Mouse (Mus musculus) ES-Bruce4 (cell line): ENCODE measurements around the gene Ampd3. TPM values are rescaled to one million over a fixed set of nuclear protein-coding genes. Genes with fewer than 3 reads are reported as not detected.

Experiments
- H3K27ac ChIP-seq: 2 replicates; pipeline ENCODE4 v1.5.1; 2012; ENCODE audit warnings: low read length, inconsistent platforms; ENCODE audit not compliant: insufficient read depth
- H3K27me3 ChIP-seq: 2 replicates; pipeline ENCODE4 v1.6.1; 2012; ENCODE audit warnings: mild to moderate bottlenecking, low read length, inconsistent platforms; ENCODE audit not compliant: control insufficient read depth, poor library complexity, insufficient read depth, severe bottlenecking
- H3K36me3 ChIP-seq: 2 replicates; pipeline ENCODE4 v1.6.1; 2012; ENCODE audit warnings: inconsistent platforms, mild to moderate bottlenecking, low read length, moderate library complexity; ENCODE audit not compliant: control insufficient read depth, poor library complexity, insufficient read depth, severe bottlenecking
- H3K4me1 ChIP-seq: one replicate; pipeline ENCODE4 v1.8.1; 2011; ENCODE audit warnings: low read length; ENCODE audit not compliant: control insufficient read depth, insufficient read depth
- H3K4me3 ChIP-seq: 2 replicates; pipeline ENCODE4 v1.5.1; 2011; ENCODE audit warnings: low read depth, mild to moderate bottlenecking, low read length
- H3K9ac ChIP-seq: 2 replicates; pipeline ENCODE4 v1.6.1; 2012; ENCODE audit warnings: low read depth, mild to moderate bottlenecking, inconsistent platforms; ENCODE audit not compliant: poor library complexity, severe bottlenecking
- H3K9me3 ChIP-seq: replicated peaks from 2 replicates; pipeline ENCODE4 v1.6.1; 2012; ENCODE audit warnings: mild to moderate bottlenecking, low read length, inconsistent platforms; ENCODE audit not compliant: control insufficient read depth, poor library complexity, insufficient read depth, severe bottlenecking
- CTCF ChIP-seq: IDR thresholded peaks from one replicate; pipeline ENCODE4 v1.8.1; 2011; ENCODE audit warnings: low read depth, low read length
- EP300 ChIP-seq: IDR thresholded peaks from 2 replicates; pipeline ENCODE4 v1.6.1; 2011; ENCODE audit warnings: low read depth, low read length; ENCODE audit not compliant: insufficient read depth
- POLR2A ChIP-seq: IDR thresholded peaks from one replicate; pipeline ENCODE4 v1.8.1; 2011; ENCODE audit warnings: low read length; ENCODE audit not compliant: insufficient read depth
- polyA plus RNA-seq: library from polyadenylated mRNA; stranded (reverse); fragments of >200 nt; gene quantifications from 2 replicates; pipeline ENCODE4 v1.2.4, GENCODE M21; 2011; ENCODE audit warnings: low read depth; ENCODE audit not compliant: missing spikeins, insufficient read depth, insufficient read length

The Ampd3 gene
- polyA plus RNA-seq, 1 experiment: 2.4 TPM

DNA sequence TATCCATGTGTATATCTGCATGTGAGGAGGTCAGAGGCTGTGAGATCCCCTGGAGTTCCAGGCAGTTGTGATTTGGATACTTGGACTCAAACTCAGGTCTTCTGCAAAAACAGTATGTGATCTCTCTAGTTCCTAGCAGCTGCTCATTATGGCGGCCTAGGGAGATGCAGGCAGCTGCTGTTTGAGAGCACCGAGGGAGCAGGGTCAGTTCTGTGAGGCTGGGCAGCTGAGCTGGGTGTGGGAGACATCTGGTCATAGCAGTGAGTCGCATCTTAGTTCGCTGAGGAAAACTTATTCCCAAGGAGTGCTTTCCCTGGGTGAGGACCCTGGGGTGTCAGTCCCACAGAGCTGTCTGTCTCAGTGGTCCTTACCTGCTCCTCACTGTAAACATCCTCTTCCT is 26.7 kb downstream of the Ampd3 start:
- H3K4me3 ChIP-seq: no peak overlapping the region
- H3K9ac ChIP-seq: no peak overlapping the region
- no peaks in the 10 kb centered on the region for H3K36me3 ChIP-seq

DNA sequence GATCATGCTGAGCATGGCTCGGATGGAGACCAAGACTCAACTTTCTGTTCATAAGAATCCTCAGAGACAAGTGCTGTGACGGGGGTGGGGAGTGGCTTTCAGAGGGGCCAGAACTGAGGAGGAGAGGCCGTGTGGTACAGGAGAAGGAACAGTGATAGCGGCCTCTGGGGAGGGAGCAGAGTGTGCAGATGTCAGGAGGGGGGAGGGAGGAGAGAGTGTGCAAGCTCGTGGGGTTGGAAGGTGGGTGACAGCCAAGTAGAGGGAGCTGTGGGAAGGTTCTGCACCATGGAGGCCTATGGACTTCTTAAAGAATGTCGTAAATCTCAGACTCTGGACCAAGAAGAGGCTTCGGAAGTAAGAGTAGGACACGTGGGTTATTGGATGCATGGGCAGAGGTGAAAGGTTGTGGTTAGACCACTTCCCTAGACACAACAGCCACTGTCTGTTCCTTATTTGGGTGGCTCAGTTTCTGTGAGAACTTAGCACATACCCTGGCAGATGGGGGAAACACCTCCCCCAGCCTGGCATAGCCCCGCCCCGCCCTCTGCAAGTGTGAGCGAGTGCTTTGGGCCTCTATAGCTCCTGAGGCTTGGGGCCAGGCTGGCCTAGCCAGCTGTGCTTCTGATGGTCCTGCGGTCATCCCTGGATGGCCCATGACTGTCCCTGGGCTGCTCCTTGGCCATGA is 28.5 kb downstream of the Ampd3 start:
- Histone ChIP-seq H3K9ac (no peak overlapping the region), H3K27ac (no peak overlapping the region), H3K4me3 (no peak overlapping the region), H3K36me3 (no peaks in the 10 kb centered on the region), H3K9me3 (no peaks in the 10 kb centered on the region), H3K4me1 (no peaks in the 10 kb centered on the region), H3K27me3 (no peaks in the 10 kb centered on the region)
- no peak for TF ChIP-seq CTCF
- TF ChIP-seq EP300: no peak
- TF ChIP-seq POLR2A: no peak

More for the DNA sequence above, 26.7 kb downstream of the Ampd3 start:
- Histone ChIP-seq H3K9me3 (no peaks in the 10 kb centered on the region), H3K4me1 (no peaks in the 10 kb centered on the region), H3K27ac (no peak overlapping the region), H3K27me3 (no peaks in the 10 kb centered on the region)
- TF ChIP-seq POLR2A (no peak), CTCF (no peak), EP300 (no peak)

DNA sequence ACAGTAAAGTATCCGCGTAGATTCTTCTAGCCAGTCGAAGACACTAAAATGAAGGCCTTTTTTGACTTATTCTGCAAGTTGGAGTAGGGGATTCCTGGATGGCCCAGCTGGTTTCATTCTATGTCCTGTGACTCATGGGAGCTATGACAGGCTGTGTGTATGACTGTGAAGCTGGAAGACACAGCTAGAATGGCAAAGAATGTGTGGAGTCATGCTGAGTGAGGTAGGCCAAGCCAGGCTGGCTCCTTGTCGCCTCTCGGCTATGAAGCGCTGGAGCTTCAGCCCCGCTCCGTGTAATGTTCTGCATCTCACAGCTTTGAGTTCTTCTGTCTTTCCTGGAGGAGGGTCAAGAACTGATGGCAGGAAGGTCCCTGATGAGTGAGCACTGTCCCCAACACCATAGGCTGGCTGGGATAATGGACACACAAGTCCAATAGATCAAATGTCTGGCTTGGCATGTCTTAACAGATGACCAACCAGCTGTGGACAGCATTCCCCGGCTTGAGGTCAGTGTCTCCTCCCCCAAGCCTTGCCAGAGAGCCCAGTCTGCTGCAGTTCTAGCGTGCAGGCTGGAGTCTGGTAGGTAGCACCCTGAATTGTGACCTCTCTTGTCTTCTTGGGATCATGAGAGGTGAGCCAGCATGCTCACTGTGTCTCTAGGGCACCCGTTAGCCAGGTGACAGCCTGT is 29.9 kb downstream of the Ampd3 start:
- TF ChIP-seq POLR2A (no peak), CTCF (no peak), EP300 (no peak)
- Histone ChIP-seq H3K27me3 (no peaks in the 10 kb centered on the region), H3K9me3 (no peaks in the 10 kb centered on the region), H3K4me3 (no peak overlapping the region), H3K4me1 (no peaks in the 10 kb centered on the region), H3K27ac (no peak overlapping the region), H3K9ac (no peak overlapping the region), H3K36me3 (no peaks in the 10 kb centered on the region)

DNA sequence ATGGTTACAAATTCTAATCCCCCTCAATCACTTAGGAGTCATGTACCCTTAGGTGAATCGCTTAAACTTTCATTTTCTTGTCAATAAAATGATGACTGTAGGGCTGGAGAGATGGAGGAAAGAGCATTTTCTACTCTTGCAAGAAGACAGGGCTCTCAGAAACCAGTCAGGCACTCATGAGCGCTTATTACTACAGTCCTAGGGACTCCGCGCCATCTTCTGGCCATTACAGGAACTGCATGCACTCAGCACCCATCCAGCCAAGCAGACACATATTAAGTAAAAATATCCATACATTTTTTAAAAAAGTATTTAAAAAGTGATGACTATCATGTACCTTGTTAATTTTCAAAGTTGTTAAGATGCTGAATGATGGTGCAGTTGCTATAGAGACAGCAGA is 33.0 kb downstream of the Ampd3 start:
- Histone ChIP-seq H3K4me1 (no peaks in the 10 kb centered on the region), H3K4me3 (no peak overlapping the region), H3K9ac (no peak overlapping the region), H3K9me3 (no peaks in the 10 kb centered on the region), H3K27ac (no peak overlapping the region), H3K36me3 (no peaks in the 10 kb centered on the region), H3K27me3 (no peaks in the 10 kb centered on the region)
- TF ChIP-seq CTCF: peak; percentile 79
- no peak for TF ChIP-seq EP300

DNA sequence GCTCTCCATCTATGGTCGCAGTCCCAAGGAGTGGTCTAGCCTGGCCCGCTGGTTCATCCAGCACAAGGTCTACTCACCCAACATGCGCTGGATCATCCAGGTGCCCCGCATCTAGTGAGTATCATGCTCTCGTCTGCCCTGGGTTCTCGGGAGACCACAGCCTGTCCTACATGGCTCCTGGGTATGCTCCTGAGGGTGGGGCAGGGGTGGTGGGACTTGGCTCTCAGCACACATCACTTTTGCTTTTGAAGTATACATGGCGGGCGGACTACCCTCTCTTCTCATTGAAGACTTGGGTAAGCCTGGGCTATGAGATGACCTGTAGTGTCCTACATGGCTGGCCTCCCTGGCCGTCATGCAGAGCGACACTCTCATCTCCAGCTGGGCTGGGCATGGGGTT is 35.1 kb downstream of the Ampd3 start:
- Histone ChIP-seq H3K9me3 (no peaks in the 10 kb centered on the region), H3K4me3 (no peak overlapping the region), H3K9ac (no peak overlapping the region), H3K27ac (no peak overlapping the region), H3K36me3 (no peaks in the 10 kb centered on the region), H3K27me3 (no peaks in the 10 kb centered on the region), H3K4me1 (no peaks in the 10 kb centered on the region)
- TF ChIP-seq EP300 (no peak), POLR2A (no peak), CTCF (no peak)

- Histone ChIP-seq H3K4me1 (no peaks in the 10 kb centered on the region), H3K27me3 (no peaks in the 10 kb centered on the region), H3K27ac (no peak overlapping the region), H3K4me3 (no peak overlapping the region), H3K9ac (no peak overlapping the region), H3K36me3 (no peaks in the 10 kb centered on the region), H3K9me3 (no peaks in the 10 kb centered on the region)
- no peak for TF ChIP-seq EP300
- TF ChIP-seq POLR2A: no peak
These were observed 36.3 kb downstream of the Ampd3 start for GRCm38 (mm10) chr7:110804266-110804665.
